Mouse (Mus musculus) hindbrain, embryonic 12.5 days (tissue): Measurements from ENCODE around the gene Nme9. TPM values are rescaled to one million over a fixed set of nuclear protein-coding genes. Genes with fewer than 3 reads are reported as not detected.

Experiments
- ATAC-seq: fragments of 200-750 bp; cut with Nextera tagmentation; 2 replicates; pipeline ENCODE4 v1.8.0; 2017; ENCODE audit warnings: moderate TSS enrichment; ENCODE audit not compliant: low FRiP score
- H3K27ac ChIP-seq: fragments of 300-500 bp; sonication (generic); 2 replicates; pipeline ENCODE4 v1.5.1; 2016; ENCODE audit warnings: mild to moderate bottlenecking
- H3K27me3 ChIP-seq: fragments of 300-500 bp; sonication (generic); 2 replicates; pipeline ENCODE4 v1.6.1; 2016; ENCODE audit warnings: mild to moderate bottlenecking
- H3K36me3 ChIP-seq: fragments of 300-500 bp; sonication (generic); 2 replicates; pipeline ENCODE4 v1.6.1; 2016; ENCODE audit warnings: mild to moderate bottlenecking
- H3K4me1 ChIP-seq: fragments of 300-500 bp; sonication (generic); 2 replicates; pipeline ENCODE4 v1.6.1; 2016
- H3K4me2 ChIP-seq: fragments of 300-500 bp; sonication (generic); replicated peaks from 2 replicates; pipeline ENCODE4 v1.6.1; 2016; ENCODE audit warnings: mild to moderate bottlenecking
- H3K4me3 ChIP-seq: fragments of 300-500 bp; sonication (generic); 2 replicates; pipeline ENCODE4 v1.5.1; 2016; ENCODE audit warnings: mild to moderate bottlenecking
- H3K9ac ChIP-seq: fragments of 300-500 bp; sonication (generic); 2 replicates; pipeline ENCODE4 v1.6.1; 2016; ENCODE audit warnings: mild to moderate bottlenecking, moderate library complexity
- H3K9me3 ChIP-seq: fragments of 300-500 bp; sonication (generic); replicated peaks from 2 replicates; pipeline ENCODE4 v1.6.1; 2016; ENCODE audit warnings: mild to moderate bottlenecking
- WGBS: fragments of 180-500 bp; shearing (Covaris S2); methylation state at CpG from one replicate; pipeline ENCODE4 v1.1.7; 2016; 5-methylcytosine and 5-hydroxymethylcytosine counted together
- polyA plus RNA-seq: library from polyadenylated mRNA; unstranded; fragments of >200 nt; fragmentation: Nextera tagmentation; extraction: Ambion mirVana; gene quantifications from 2 replicates; pipeline ENCODE4 v1.2.1, GENCODE M21; 2016

The Nme9 gene
- polyA plus RNA-seq, 1 experiment from 2014 or later = 1.4 TPM

GRCm38 (mm10) chr9:99499336-99499735 is 48.1 kb downstream of the Nme9 start:
- 93% methylated on average over 4 of the region's 4 CpGs for WGBS

GRCm38 (mm10) chr9:99505875-99506274 is 54.6 kb downstream of the Nme9 start:
- 93% methylated on average over 7 of the region's 7 CpGs for WGBS
- no peak for ATAC-seq
- H3K9ac ChIP-seq = no peak overlapping the region

More at GRCm38 (mm10) chr9:99499336-99499735, 48.1 kb downstream of the Nme9 start:
- Histone ChIP-seq H3K27ac (no peak overlapping the region), H3K4me1 (no peaks in the 10 kb centered on the region), H3K27me3 (no peaks in the 10 kb centered on the region), H3K9me3 (no peaks in the 10 kb centered on the region), H3K36me3 (peaks cover 42% of the 10 kb centered on the region), H3K4me3 (no peak overlapping the region), H3K4me2 (no peak overlapping the region), H3K9ac (no peak overlapping the region)
- no peak for ATAC-seq

More at GRCm38 (mm10) chr9:99505875-99506274, 54.6 kb downstream of the Nme9 start:
- Histone ChIP-seq H3K27ac (no peak overlapping the region), H3K4me3 (no peak overlapping the region), H3K9me3 (no peaks in the 10 kb centered on the region), H3K4me1 (no peaks in the 10 kb centered on the region), H3K4me2 (no peak overlapping the region), H3K36me3 (peaks cover 19% of the 10 kb centered on the region), H3K27me3 (no peaks in the 10 kb centered on the region)

Other genes with a start within 250 kb of the Nme9 start
- gene Faiml, start 214.2 kb upstream of the Nme9 start, polyA plus RNA-seq = not detected in 2 replicates
- 59.3 and 59.4 TPM in 2 replicates for gene Cep70, start 208.1 kb upstream of the Nme9 start, polyA plus RNA-seq
- 0.27 and 0.52 TPM in 2 replicates for gene Esyt3, start 92.9 kb upstream of the Nme9 start, polyA plus RNA-seq
- gene Mras, start 14.1 kb upstream of the Nme9 start, polyA plus RNA-seq = 28.1 and 36.2 TPM in 2 replicates
- gene Armc8, start 117.4 kb downstream of the Nme9 start, polyA plus RNA-seq = 40.7 and 42.6 TPM in 2 replicates
- gene Dbr1, start 124.3 kb downstream of the Nme9 start, polyA plus RNA-seq = 28.7 and 29.7 TPM in 2 replicates
- not detected in 2 replicates for gene A4gnt, start 161.0 kb downstream of the Nme9 start, polyA plus RNA-seq
- gene Dzip1l, start 178.0 kb downstream of the Nme9 start, polyA plus RNA-seq = 16.9 and 18.6 TPM in 2 replicates